Mouse (Mus musculus): ENCODE measurements around the gene Trappc13.

DNA sequence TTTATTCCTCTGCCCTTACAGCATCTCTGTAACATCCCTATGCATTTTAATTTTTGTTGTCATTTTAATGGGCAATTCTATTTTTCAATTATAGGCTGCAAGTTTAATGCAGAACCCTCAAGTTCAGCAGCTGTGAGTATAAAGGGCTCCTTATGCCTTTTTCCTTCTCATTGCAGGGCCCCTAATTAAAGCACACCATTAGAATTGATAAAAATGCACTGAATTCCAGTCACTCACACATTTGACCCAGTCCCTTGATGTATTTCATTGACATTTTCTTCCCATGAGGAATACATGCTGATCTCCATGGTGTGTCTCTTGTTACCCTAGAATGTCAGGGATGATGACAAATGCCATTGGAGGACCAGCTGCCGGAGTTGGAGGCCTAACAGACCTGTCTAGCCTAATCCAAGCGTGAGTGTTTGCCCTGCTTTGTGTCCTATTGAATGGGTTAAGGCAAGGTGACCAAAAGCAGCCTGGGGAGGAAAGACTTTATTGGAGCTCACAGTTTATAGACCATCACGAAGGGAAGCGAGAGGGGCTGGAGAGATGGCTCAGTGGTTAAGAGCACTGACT is 43.7 kb downstream of the Trappc13 start:
- TF ChIP-seq CTCF (IDR thresholded peaks at IDR 0.05; ENCODE audit: low read depth) = no peak
- no peak for TF ChIP-seq EP300 (IDR thresholded peaks at IDR 0.05; ENCODE audit: low read depth)

Measured in heart, postnatal 0 days (tissue).